Mouse (Mus musculus) hindbrain, embryonic 16.5 days (tissue): Measurements from ENCODE around the gene Itpripl2. TPM values are rescaled to one million over a fixed set of nuclear protein-coding genes. Genes with fewer than 3 reads are reported as not detected.

Experiments used
- ATAC-seq: fragments of 200-750 bp; cut with Nextera tagmentation; 2 replicates; pipeline ENCODE4 v1.8.0; 2017; ENCODE audit warnings: moderate TSS enrichment, moderate library complexity
- H3K27ac ChIP-seq: fragments of 300-500 bp; sonication (generic); 2 replicates; pipeline ENCODE4 v1.5.1; 2014; ENCODE audit warnings: low read depth, mild to moderate bottlenecking, control low read depth, low read length, moderate library complexity
- H3K27me3 ChIP-seq: fragments of 300-500 bp; sonication (generic); replicated peaks from 2 replicates; pipeline ENCODE4 v1.6.1; 2014; ENCODE audit warnings: low read length; ENCODE audit not compliant: control insufficient read depth, insufficient read depth
- H3K36me3 ChIP-seq: fragments of 300-500 bp; sonication (generic); 2 replicates; pipeline ENCODE4 v1.6.1; 2014; ENCODE audit warnings: mild to moderate bottlenecking, low read length, moderate library complexity, mixed read lengths; ENCODE audit not compliant: control insufficient read depth, insufficient read depth
- H3K4me1 ChIP-seq: fragments of 300-500 bp; sonication (generic); 2 replicates; pipeline ENCODE4 v1.6.1; 2014; ENCODE audit warnings: low read depth, low read length; ENCODE audit not compliant: control insufficient read depth, insufficient read depth
- H3K4me2 ChIP-seq: fragments of 300-500 bp; sonication (generic); 2 replicates; pipeline ENCODE4 v1.6.1; 2014; ENCODE audit warnings: mild to moderate bottlenecking, low read length, control low read depth, moderate library complexity
- H3K4me3 ChIP-seq: fragments of 300-500 bp; sonication (generic); 2 replicates; pipeline ENCODE4 v1.5.1; 2014; ENCODE audit warnings: mild to moderate bottlenecking, low read length, control low read depth, moderate library complexity
- H3K9ac ChIP-seq: fragments of 300-500 bp; sonication (generic); 2 replicates; pipeline ENCODE4 v1.6.1; 2014; ENCODE audit warnings: low read depth, mild to moderate bottlenecking, control low read depth, low read length, moderate library complexity
- H3K9me3 ChIP-seq: fragments of 300-500 bp; sonication (generic); 2 replicates; pipeline ENCODE4 v1.6.1; 2014; ENCODE audit warnings: mild to moderate bottlenecking, low read length, moderate library complexity; ENCODE audit not compliant: control insufficient read depth
- WGBS: fragments of 180-500 bp; shearing (Covaris S2); extraction: QIAGEN DNeasy Blood & Tissue Kit; methylation state at CpG from one replicate; pipeline ENCODE4 v1.1.7; 2014; 5-methylcytosine and 5-hydroxymethylcytosine counted together
- polyA plus RNA-seq: library from polyadenylated mRNA; unstranded; fragments of >200 nt; fragmentation: Nextera tagmentation; extraction: Ambion mirVana; gene quantifications from 2 replicates; pipeline ENCODE4 v1.2.1, GENCODE M21; 2015

Itpripl2 gene
- polyA plus RNA-seq, 1 experiment from 2014 or later, result 0.89 TPM

- Histone ChIP-seq H3K4me3 (peak overlapping the region; percentile 55), H3K27me3 (peaks cover 28% of the 10 kb centered on the region), H3K4me1 (peaks cover 11% of the 10 kb centered on the region), H3K4me2 (peak overlapping the region; percentile 78), H3K9ac (peak overlapping the region; percentile 70), H3K9me3 (no peaks in the 10 kb centered on the region), H3K27ac (no peak overlapping the region), H3K36me3 (no peaks in the 10 kb centered on the region)
- peak; percentile 62 for ATAC-seq
- 3% methylated on average over 59 of the region's 67 CpGs for WGBS
Measured at GRCm38 (mm10) chr7:118490666-118491430, 927 bp downstream of the Itpripl2 start.

- H3K4me1 ChIP-seq, result peaks cover 11% of the 10 kb centered on the region
- no peak overlapping the region for H3K9ac ChIP-seq
- peaks cover 28% of the 10 kb centered on the region for H3K27me3 ChIP-seq
- H3K9me3 ChIP-seq, result no peaks in the 10 kb centered on the region
- peak overlapping the region; percentile 55; the same call in 1 of the 2 replicates for H3K4me3 ChIP-seq
- H3K4me2 ChIP-seq, result peak overlapping the region; percentile 78
- no peak overlapping the region for H3K27ac ChIP-seq
- ATAC-seq, result no peak
- 14% methylated on average over 57 of the region's 57 CpGs for WGBS
- no peaks in the 10 kb centered on the region for H3K36me3 ChIP-seq
Measured at GRCm38 (mm10) chr7:118489706-118490665, 1.8 kb downstream of the Itpripl2 start.

GRCm38 (mm10) chr7:118488060-118488664 lies 3.6 kb downstream of the Itpripl2 start:
- Histone ChIP-seq H3K4me2 (peak overlapping the region; percentile 10; the same call in 1 of the 2 replicates), H3K27ac (no peak overlapping the region), H3K4me3 (no peak overlapping the region), H3K9ac (no peak overlapping the region), H3K4me1 (peaks cover 11% of the 10 kb centered on the region), H3K27me3 (peaks cover 28% of the 10 kb centered on the region), H3K9me3 (no peaks in the 10 kb centered on the region), H3K36me3 (no peaks in the 10 kb centered on the region)
- ATAC-seq, result no peak
- WGBS, result 24% methylated on average over 8 of the region's 8 CpGs

GRCm38 (mm10) chr7:118486917-118487316 lies 4.9 kb downstream of the Itpripl2 start:
- Histone ChIP-seq H3K27ac (no peak overlapping the region), H3K27me3 (peaks cover 21% of the 10 kb centered on the region), H3K9ac (no peak overlapping the region), H3K4me1 (peaks cover 10% of the 10 kb centered on the region), H3K4me2 (no peak overlapping the region), H3K9me3 (no peaks in the 10 kb centered on the region), H3K4me3 (no peak overlapping the region), H3K36me3 (no peaks in the 10 kb centered on the region)
- 62% methylated on average over 5 of the region's 5 CpGs for WGBS
- no peak for ATAC-seq

GRCm38 (mm10) chr7:118483996-118484395 lies 7.8 kb downstream of the Itpripl2 start:
- WGBS, result 87% methylated on average over 1 of the region's 1 CpGs
- Histone ChIP-seq H3K4me3 (no peak overlapping the region), H3K9me3 (no peaks in the 10 kb centered on the region), H3K27me3 (0 out of 2 replicates have a peak, but pooled peaks cover 2% of the 10 kb centered on the region), H3K36me3 (no peaks in the 10 kb centered on the region), H3K4me1 (no peaks in the 10 kb centered on the region), H3K4me2 (no peak overlapping the region), H3K9ac (no peak overlapping the region), H3K27ac (no peak overlapping the region)
- ATAC-seq, result no peak

GRCm38 (mm10) chr7:118482001-118482400 lies 9.8 kb downstream of the Itpripl2 start:
- no peaks in the 10 kb centered on the region for H3K27me3 ChIP-seq
- H3K9me3 ChIP-seq, result no peaks in the 10 kb centered on the region
- no peaks in the 10 kb centered on the region for H3K36me3 ChIP-seq
- no peaks in the 10 kb centered on the region for H3K4me1 ChIP-seq
- H3K4me3 ChIP-seq, result no peak overlapping the region
- H3K27ac ChIP-seq, result no peak overlapping the region
- no peak overlapping the region for H3K9ac ChIP-seq
- no peak for ATAC-seq
- no peak overlapping the region for H3K4me2 ChIP-seq
- WGBS, result 85% methylated on average over 2 of the region's 2 CpGs

GRCm38 (mm10) chr7:118481047-118481810 lies 10.5 kb downstream of the Itpripl2 start:
- Histone ChIP-seq H3K27ac (no peak overlapping the region), H3K27me3 (no peaks in the 10 kb centered on the region), H3K4me3 (no peak overlapping the region), H3K4me2 (no peak overlapping the region), H3K4me1 (no peaks in the 10 kb centered on the region), H3K9me3 (no peaks in the 10 kb centered on the region), H3K36me3 (no peaks in the 10 kb centered on the region), H3K9ac (no peak overlapping the region)
- ATAC-seq, result no peak
- WGBS, result 88% methylated on average over 10 of the region's 10 CpGs

- Histone ChIP-seq H3K27me3 (no peaks in the 10 kb centered on the region), H3K4me3 (no peak overlapping the region), H3K36me3 (no peaks in the 10 kb centered on the region), H3K9ac (no peak overlapping the region), H3K4me2 (no peak overlapping the region), H3K4me1 (no peaks in the 10 kb centered on the region), H3K9me3 (no peaks in the 10 kb centered on the region), H3K27ac (no peak overlapping the region)
- WGBS, result 96% methylated on average over 9 of the region's 9 CpGs
- no peak for ATAC-seq
Measured at GRCm38 (mm10) chr7:118480160-118480709, 11.5 kb downstream of the Itpripl2 start.
